Comparison of ENCODE assay signal across 8 mouse cellular contexts in the genomic region with DNA sequence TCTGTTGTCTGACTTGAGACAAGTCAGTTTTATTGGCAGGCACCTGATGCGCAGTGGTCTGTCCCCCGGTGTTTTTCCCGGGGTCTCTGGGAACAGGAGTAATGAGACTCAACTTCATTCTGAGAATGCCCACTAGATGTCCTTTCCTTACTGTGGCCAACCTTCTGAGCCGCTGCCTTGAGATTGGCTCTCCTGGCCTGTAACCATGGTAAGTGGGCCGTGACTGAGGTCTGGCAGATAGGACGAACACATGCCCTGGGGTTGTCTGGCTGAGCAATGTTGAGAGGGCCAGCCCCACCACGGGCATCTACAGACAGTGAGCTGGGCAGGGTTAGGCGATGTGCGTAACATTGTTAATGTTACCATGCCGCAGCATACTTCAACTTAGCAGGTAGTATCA. TPM values are rescaled to one million over a fixed set of nuclear protein-coding genes. Genes with fewer than 3 reads are reported as not detected.
DNase-seq lines count a peak whose midpoint lies in the region; ATAC-seq lines count a peak whose summit lies in the region.
"Had no signal": no experiment of that assay in that cellular context is flagged by ENCODE, and none has a peak within 500 bp of the region (broad histone marks: within the 10 kb centered on the region; RNA-seq: fewer than 3 reads in every experiment).

No protein-coding gene starts in this region.

- 64% methylated on average over 10 of the region's 10 CpGs for WGBS in hindbrain, embryonic 15.5 days
- 73% methylated on average over 10 of the region's 10 CpGs for WGBS in hindbrain, embryonic 10.5 days
- 64% methylated on average over 10 of the region's 10 CpGs for WGBS in heart, embryonic 10.5 days

- no peaks in the 10 kb centered on the region for H3K27me3 ChIP-seq in hindbrain, embryonic 15.5 days
- no peaks in the 10 kb centered on the region for H3K27me3 ChIP-seq in hindbrain, embryonic 10.5 days (ENCODE audit: insufficient read depth, poor library complexity, severe bottlenecking)
- no peaks in the 10 kb centered on the region for H3K27me3 ChIP-seq in heart, embryonic 10.5 days (ENCODE audit: insufficient read depth, poor library complexity, severe bottlenecking)
- H3K27me3 ChIP-seq: neural tube, embryonic 13.5 days had no signal

- no peak overlapping the region for H3K9ac ChIP-seq in hindbrain, embryonic 15.5 days
- H3K9ac ChIP-seq: neural tube, embryonic 13.5 days had no signal

- H3K9me3 ChIP-seq in hindbrain, embryonic 15.5 days, result no peaks in the 10 kb centered on the region
- H3K9me3 ChIP-seq in hindbrain, embryonic 10.5 days, result no peaks in the 10 kb centered on the region
- H3K9me3 ChIP-seq in heart, embryonic 10.5 days, result no peaks in the 10 kb centered on the region
- H3K9me3 ChIP-seq: neural tube, embryonic 13.5 days had no signal

- peak; percentile 73 for ATAC-seq in hindbrain, embryonic 15.5 days (ENCODE audit: low FRiP score, low read depth)

- no peak overlapping the region for H3K4me2 ChIP-seq in hindbrain, embryonic 15.5 days
- H3K4me2 ChIP-seq: neural tube, embryonic 13.5 days had no signal

- peaks cover 12% of the 10 kb centered on the region; the same call in 1 of the 2 replicates for H3K36me3 ChIP-seq in hindbrain, embryonic 15.5 days
- H3K36me3 ChIP-seq in hindbrain, embryonic 10.5 days, result no peaks in the 10 kb centered on the region
- 0 out of 2 replicates have a peak, but pooled peaks cover 3% of the 10 kb centered on the region for H3K36me3 ChIP-seq in heart, embryonic 10.5 days

- no peak for DNase-seq in hindbrain, embryonic 10.5 days (ENCODE audit: low spot score)
- DNase-seq in R1 (ENCODE audit: low read depth, low spot score), result peak; percentile 13
- DNase-seq in heart, embryonic 10.5 days (ENCODE audit: low spot score), result peak; percentile 81
- peak; percentile 19 for DNase-seq in kidney, postnatal 14 days
- DNase-seq in frontal cortex, postnatal 14 days (ENCODE audit: low spot score in 2 of 2), result no peak
- DNase-seq in frontal cortex, postnatal 10 days (ENCODE audit: low spot score in 2 of 2), result no peak

- no peak overlapping the region for H3K4me3 ChIP-seq in hindbrain, embryonic 15.5 days
- H3K4me3 ChIP-seq in hindbrain, embryonic 10.5 days, result no peak overlapping the region
- H3K4me3 ChIP-seq in heart, embryonic 10.5 days, result no peak overlapping the region
- H3K4me3 ChIP-seq: neural tube, embryonic 13.5 days had no signal

- no peak overlapping the region for H3K27ac ChIP-seq in hindbrain, embryonic 15.5 days (replicated peaks)
- no peak overlapping the region for H3K27ac ChIP-seq in hindbrain, embryonic 10.5 days
- no peak overlapping the region for H3K27ac ChIP-seq in heart, embryonic 10.5 days
- H3K27ac ChIP-seq: neural tube, embryonic 13.5 days had no signal

- peaks cover 3% of the 10 kb centered on the region; the same call in 1 of the 2 replicates for H3K4me1 ChIP-seq in hindbrain, embryonic 15.5 days (replicated peaks)
- no peaks in the 10 kb centered on the region for H3K4me1 ChIP-seq in hindbrain, embryonic 10.5 days (replicated peaks)
- H3K4me1 ChIP-seq in heart, embryonic 10.5 days, result 0 out of 2 replicates have a peak, but pooled peaks cover 3% of the 10 kb centered on the region
- H3K4me1 ChIP-seq: neural tube, embryonic 13.5 days had no signal

RNA-seq across cellular contexts. Expression of gene Slc2a8, which starts 42.7 kb away (rescaled TPM):
- 19.8 and 24.5 TPM in 2 replicates for polyA plus RNA-seq in hindbrain, embryonic 15.5 days (2015; fragmentation: Nextera tagmentation; extraction: Ambion mirVana)
- polyA plus RNA-seq in hindbrain, embryonic 10.5 days (2016; fragmentation: Nextera tagmentation; extraction: Ambion mirVana), result 21.3 and 27.4 TPM in 2 replicates
- polyA plus RNA-seq in heart, embryonic 10.5 days (2016; fragmentation: Nextera tagmentation; extraction: Ambion mirVana), result 20.8 and 23.4 TPM in 2 replicates

Comparison
In these comparisons a context has a peak if more than half of its experiments do, and no peak if none do; other contexts are left out.
1. DNase-seq: peak in R1 (single experiment), heart, embryonic 10.5 days (single experiment) and kidney, postnatal 14 days (single experiment); none in hindbrain, embryonic 10.5 days (single experiment), frontal cortex, postnatal 14 days (0 of 2) and frontal cortex, postnatal 10 days (0 of 2).